Mouse (Mus musculus) urinary bladder, adult 18-20 months (tissue): ENCODE measurements around the gene Ckap2.
A peak's percentile ranks its signal among the peaks of the same experiment; 100 is the strongest.

Source experiments
- DNase-seq, 2 experiments: peaks; one replicate each; pipeline ENCODE4 v3.0.0; 2022; ENCODE audit warnings: low spot score in 2 of 2, mixed read lengths in 2 of 2

The Ckap2 gene

GRCm38 (mm10) chr8:22185431-22186397 is at the start of gene Ckap2:
Ckap2 (minus strand) TSS chr8:22185819.
- peak; percentile 81 for DNase-seq

DNA sequence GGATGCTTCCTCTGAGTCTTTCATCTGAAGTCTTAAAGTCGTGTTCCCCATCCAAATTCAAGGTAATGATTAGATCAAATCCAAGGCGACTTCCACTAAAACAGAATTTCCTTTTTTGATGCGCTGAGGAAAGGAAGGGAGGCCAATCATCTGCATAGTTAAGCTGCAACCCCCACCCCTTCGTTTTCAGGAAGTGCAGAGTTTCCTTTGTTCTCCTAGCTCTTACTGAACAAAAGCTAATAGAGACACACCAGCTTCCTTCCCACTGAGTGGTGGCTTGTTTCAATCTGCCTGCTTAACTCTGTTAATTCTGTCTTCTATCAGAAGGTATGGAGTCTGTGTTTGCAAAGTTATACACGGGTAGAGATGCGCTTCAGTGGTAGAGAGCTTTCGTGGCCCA is 43.0 kb upstream of the Ckap2 start:
- no peak for DNase-seq

- DNase-seq = peak; percentile 34 to 46
Measured at GRCm38 (mm10) chr8:22227061-22227877, 41.6 kb upstream of the Ckap2 start, which contains the start of gene Thsd1. Thsd1 (plus strand) TSS chr8:22227313.

DNA sequence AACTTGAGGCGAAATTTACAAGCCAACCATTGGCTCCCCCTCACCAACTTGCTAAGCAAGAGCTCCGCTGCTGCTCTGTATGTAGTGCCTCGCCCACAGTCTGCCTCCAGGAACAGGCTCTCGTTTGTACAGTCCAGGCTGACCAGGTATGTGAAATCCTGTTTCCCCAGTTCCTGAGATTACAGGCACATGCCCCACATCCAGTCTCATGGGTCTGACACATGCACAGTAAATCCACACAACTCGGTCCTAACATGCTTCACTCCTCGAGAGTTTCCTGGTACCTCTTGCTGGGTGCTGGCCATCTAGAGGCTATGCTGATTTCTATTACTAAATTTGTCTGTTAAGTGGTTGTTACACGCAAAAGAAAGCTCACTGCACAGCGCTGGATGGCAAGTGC is 40.7 kb upstream of the Ckap2 start:
- peak; percentile 15 to 20 for DNase-seq

- DNase-seq = peak; percentile 31 to 49
Measured at GRCm38 (mm10) chr8:22214826-22215225, 29.2 kb upstream of the Ckap2 start.

DNA sequence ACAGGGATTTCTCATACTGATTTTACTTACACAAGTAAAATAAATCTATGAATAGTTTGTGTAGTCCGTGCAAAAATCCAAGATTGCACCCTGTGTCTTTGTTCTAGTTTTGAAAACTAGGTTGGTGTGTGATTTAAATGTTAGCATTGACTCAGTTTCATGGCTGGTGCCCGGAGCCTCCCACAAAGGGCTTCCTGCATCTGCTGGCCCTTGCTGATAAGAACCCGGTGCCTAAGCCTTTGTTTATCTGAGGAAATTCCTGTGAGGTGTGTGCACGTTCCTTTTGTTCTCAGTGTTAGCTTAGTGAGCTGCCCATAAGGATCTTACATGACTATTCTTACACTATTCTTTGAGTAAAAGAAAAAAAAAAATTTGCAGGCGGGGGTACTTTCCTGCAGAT is 23.4 kb upstream of the Ckap2 start:
- DNase-seq = peak in 1 of 2 experiments; percentile 28

GRCm38 (mm10) chr8:22207535-22207934 is 21.9 kb upstream of the Ckap2 start:
- DNase-seq = no peak

DNA sequence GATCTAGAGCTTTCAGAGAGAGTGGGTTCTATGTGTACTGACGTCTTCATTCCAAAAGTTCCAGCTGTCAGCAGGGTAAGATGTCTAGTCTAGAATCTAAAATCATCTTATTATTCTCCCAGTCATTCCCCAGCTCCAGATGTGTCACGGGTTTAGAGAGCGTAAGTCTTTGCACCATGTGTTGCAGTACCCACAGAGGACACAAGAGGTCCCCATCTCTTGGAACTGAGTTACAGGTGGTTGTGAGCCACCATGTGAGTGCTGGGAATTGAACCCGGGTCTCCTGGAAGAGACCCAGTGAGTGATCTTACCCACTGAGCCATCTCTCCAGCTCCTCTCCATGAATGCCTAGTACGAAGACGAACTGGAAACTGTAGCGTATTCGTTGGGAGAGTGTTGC is 13.9 kb upstream of the Ckap2 start:
- DNase-seq = no peak

GRCm38 (mm10) chr8:22197914-22198313 is 12.3 kb upstream of the Ckap2 start:
- DNase-seq = no peak

DNA sequence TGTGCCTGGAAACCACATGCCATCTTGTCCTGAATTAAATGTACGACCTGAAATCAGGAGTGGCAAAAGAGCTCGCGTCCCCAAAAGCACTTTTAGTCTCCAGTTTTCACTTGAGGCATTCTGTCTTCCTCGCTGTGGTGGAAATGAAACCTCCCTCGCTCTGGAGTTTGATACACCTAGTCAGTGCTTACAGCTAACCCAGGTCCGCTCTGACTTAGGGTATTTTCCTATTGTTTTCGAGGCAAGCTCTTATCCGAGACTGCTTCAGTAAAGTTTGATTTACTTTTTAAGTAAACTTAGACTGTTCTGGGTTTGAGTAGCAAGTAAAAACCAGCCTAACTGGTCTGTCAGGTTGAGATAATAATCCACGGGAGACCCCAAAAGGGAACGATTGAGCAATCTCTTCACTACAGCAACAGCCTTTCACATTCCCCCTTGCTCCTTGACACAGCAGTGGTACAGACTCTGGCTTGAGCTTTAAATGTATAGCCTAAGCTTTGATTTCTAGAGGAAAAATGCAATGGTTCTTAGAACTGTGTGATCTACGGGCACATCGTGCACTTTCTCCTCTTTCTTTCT is 7.9 kb upstream of the Ckap2 start:
- DNase-seq = peak; percentile 37 to 45

DNA sequence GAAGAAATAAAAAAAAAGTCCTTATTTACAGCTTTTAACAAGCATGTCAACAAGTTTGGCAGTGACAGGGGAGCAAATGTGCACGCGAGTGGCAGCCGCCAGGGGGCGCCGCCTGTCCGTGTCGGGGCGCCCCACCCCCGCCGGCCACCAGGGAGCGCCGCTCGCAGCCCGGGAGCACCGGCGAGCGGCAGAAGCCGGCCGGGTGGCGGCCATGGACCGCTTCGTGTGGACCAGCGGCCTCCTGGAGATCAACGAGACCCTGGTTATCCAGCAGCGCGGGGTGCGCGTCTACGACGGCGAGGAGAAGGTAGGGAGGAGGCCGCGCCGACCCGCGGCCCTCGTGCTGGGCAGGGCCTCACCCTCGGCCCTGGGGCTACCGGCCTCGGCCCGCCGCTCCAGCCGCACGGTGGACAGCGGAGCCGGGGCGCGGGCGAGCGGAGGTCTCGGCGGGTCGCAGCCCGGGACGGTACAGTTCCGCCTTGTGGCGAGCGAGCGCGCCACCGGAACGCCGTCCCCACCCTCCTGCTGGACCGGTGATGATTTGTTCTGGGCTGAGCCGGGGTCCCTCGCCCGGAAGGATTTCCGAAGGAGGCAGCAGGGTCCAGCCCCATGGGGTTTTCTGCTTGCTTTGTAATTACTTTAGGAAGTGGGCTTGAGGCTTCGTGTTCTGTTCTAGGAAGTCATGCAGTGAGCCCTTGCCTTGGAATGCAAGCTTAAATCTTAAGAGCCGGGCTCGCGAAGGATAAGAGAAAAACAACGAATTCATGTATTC is 7.2 kb upstream of the Ckap2 start, which contains the start of gene Vps36:
Vps36 (plus strand) TSS at position 150 of the 772 bp plus-strand sequence.
- DNase-seq = peak; percentile 79 to 86

DNA sequence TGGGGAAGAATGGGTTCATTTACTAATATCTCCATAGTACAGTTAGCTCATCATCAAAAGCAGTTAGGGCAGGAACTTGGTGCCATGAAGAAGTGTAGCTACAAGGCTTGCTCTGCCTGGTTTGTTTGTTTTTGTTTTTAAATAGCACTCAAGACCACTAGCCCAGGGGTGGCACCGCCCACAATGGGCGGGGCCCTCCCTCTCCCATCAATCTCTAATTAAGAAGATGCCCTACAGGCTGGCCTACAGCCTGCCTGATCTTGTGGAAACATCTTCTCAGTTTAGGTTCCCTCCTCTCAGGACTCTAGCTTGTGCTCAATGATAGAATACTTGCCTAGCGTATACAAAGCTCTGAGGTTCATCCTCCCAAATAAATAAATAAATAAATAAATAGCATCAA is 735 bp downstream of the Ckap2 start:
- DNase-seq = no peak

DNA sequence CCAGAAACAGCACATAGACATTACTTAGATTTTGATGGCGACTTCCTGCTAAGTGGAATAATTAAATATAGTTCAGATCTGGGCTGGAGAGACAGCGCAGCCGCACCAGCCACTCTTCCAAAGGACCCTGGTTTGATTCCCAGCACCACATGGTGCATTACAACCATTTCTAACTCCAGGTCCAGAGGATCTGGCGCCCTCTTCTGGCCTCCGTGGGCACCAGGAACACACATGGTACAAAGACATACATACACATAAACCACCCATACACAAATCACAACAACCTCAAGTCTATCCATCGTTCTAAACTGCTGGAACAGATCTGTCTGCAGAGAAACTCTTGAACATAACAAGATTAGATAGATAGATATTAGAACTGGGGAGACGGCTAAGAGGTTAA is 9.7 kb downstream of the Ckap2 start:
- no peak for DNase-seq

DNA sequence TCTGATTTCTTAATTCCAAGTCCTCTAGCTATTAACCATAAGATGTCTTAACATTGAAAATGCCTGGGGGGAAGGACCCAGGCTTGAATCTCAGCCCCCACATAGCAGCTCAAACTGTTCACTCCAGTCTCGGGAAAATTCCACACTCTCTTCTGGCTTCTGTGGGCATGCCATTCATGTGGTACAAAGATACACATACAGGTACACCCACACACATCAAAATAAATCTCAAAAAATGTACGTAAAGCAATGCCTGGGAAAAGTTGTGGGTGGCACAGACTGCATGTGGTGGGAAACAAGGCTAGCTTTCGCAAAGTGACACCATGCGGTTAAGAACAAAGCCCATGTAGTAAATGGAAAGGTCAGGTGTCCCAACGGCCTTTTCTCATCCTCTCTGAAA is 16.5 kb downstream of the Ckap2 start:
- no peak for DNase-seq

DNA sequence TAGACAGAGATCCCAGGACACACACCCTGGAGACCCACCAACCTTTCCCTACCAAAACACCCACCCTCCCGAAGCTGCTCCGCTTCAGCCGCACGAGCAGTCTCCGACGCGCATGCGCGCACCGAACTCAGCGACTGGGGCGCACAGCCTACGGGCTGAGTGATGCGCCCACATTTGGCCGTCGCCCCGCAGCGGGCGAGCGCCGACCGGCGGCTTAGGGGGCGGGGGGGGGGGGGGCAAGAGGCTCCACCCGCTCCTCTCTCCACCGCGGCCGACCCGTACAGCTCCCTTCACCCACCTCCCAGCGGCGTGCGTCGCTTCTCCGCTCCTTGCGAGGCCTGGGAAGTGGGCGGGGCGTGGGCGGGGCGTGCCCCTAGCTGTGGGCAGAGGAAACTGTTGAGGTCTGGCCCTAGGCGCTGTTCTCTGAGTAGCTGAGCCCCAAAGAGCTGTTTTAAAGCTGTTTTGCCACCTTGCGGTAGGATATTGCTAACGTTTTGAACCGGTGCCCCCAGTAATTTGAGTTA is 19.5 kb downstream of the Ckap2 start, which contains the start of gene Nek3:
Nek3 (minus strand) TSS at position 356 of the 524 bp plus-strand sequence.
- peak; percentile 55 to 68 for DNase-seq

GRCm38 (mm10) chr8:22165251-22166079 is 20.2 kb downstream of the Ckap2 start:
- no peak for DNase-seq

DNA sequence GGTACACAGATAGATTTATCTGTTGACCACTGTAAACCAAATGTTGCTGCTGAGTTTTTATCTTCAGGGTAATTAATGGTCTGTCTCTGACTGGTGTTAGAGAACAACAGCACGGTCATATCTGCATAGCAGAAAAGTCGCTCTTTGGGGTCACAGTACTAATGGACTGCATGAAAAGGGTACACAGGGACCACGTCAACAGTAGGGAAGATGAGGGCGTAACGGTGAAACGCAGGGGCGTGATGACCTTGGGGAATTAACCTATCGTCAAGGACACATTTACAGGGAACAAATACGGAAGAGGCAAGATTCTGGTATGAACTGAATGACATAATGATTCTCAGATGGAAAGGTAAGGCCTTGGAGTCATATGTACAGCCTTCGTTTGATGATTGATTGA is 21.2 kb downstream of the Ckap2 start:
- DNase-seq = no peak

DNA sequence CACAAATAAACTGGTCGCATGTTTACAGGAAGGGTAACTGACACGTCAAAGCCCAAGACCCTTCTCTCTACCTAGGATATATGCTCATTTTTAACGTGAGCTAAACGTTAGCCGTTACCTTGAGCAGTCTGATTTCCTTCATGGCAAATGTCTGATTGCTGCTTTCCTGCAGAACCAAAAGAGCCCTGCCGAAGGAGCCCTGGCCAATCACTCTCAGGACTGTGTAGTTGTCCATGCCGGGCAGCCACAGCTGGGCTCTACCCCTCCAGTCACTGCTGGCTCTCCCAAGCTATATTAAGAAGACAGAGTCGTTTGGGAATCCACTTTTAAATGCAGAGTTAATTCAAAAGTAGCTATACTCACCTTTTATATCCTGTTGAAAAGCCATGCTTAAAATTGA is 23.4 kb downstream of the Ckap2 start:
- DNase-seq = no peak

DNA sequence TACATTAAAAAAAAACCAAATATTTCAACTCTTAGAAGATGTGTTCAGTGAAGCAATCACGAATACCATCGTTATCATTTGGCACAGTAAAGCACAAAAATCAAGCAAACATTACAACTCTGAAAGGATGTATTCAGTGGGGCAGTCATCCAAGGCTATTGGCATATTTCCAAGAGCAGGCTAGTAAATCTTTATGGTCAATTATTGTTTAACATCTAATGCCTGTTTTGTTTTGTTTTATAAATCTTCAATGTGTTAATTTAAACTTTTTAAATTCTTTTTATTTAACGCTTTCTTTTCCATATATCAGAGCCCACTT is 35.3 kb downstream of the Ckap2 start:
- DNase-seq = no peak

- no peak for DNase-seq
Measured at GRCm38 (mm10) chr8:22149643-22150344, 35.8 kb downstream of the Ckap2 start.
